Mouse (Mus musculus): ENCODE measurements around the gene Rad1. TPM values are rescaled to one million over a fixed set of nuclear protein-coding genes. Genes with fewer than 3 reads are reported as not detected.
"Not testable (repeated sequence)": the region's sequence is repeated elsewhere in the genome, so short reads cannot be mapped to it uniquely, and the experiment has no call there.

Gene Rad1
- polyA plus RNA-seq, 1 experiment, result 10.4 TPM

DNA sequence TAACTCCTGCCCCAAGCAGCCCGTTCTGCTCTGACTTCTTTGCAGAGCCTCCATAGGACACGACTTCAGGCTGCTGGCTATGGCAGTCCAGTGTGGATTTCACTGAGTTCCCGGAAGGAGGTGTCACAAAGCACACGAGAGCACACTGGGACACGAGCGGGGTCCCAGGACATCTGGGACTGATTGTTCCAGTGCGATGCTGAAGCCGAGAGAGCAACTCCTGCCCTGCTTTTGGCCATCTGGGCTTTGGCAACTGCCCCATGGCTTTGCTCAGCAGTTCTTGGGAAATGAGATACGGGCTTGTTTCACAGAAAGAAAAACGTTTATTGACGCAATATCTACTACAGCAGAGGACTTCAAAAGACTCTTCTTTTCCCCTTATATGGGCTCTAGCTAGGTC, 20.3 kb downstream of the Rad1 start:
- Histone ChIP-seq H3K4me1 (ENCODE audit: control insufficient read depth, insufficient read depth, low read length) (no peaks in the 10 kb centered on the region), H3K27ac (ENCODE audit: insufficient read depth, low read depth, low read length) (no peak overlapping the region), H3K27me3 (replicated peaks; ENCODE audit: control insufficient read depth, insufficient read depth, low read length) (no peaks in the 10 kb centered on the region), H3K4me3 (ENCODE audit: insufficient read depth, low read depth, low read length) (no peak overlapping the region), H3K36me3 (ENCODE audit: control insufficient read depth, insufficient read depth, low read length) (no peaks in the 10 kb centered on the region)
- DNase-seq, result peak; percentile 53
- 29% methylated on average over 11 of the region's 11 CpGs for WGBS
- TF ChIP-seq CTCF (conservative IDR thresholded peaks at IDR 0.05; ENCODE audit: insufficient read depth, insufficient read length, low read depth, low read length) (no peak), POLR2A (IDR thresholded peaks at IDR 0.05; ENCODE audit: low read depth, low read length) (no peak)

GRCm38 (mm10) chr15:10515166-10515565, 29.3 kb downstream of the Rad1 start:
- no peak overlapping the region for H3K4me3 ChIP-seq (ENCODE audit: insufficient read depth, low read depth, low read length)
- no peak overlapping the region for H3K27ac ChIP-seq (ENCODE audit: insufficient read depth, low read depth, low read length)
- 86% methylated on average over 7 of the region's 7 CpGs for WGBS

DNA sequence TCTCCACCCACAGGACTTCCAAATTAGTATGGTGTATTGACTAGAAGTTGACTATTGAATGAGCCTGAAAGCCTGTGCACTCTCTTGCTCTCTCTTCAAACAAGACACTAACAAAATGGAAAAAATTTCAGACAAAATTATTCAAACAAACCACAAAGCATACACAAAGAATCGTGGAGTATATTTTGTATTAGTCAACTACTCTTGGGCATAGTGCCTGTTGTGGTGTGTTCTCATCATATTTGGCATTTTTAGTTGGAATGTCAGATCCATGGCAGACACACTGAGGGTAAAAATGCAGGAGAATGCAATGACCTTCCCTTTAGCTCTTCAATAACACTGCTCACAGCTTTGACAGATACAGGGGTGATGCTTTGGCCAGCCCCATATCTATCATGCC, 40.1 kb downstream of the Rad1 start:
- no peak for TF ChIP-seq POLR2A (IDR thresholded peaks at IDR 0.05; ENCODE audit: low read depth, low read length)
- no peak for TF ChIP-seq CTCF (conservative IDR thresholded peaks at IDR 0.05; ENCODE audit: insufficient read depth, insufficient read length, low read depth, low read length)
- 90% methylated on average over 1 of the region's 1 CpGs for WGBS
- no peaks in the 10 kb centered on the region for H3K27me3 ChIP-seq (replicated peaks; ENCODE audit: control insufficient read depth, insufficient read depth, low read length)

More at GRCm38 (mm10) chr15:10515166-10515565, 29.3 kb downstream of the Rad1 start:
- H3K4me1 ChIP-seq (ENCODE audit: control insufficient read depth, insufficient read depth, low read length), result no peaks in the 10 kb centered on the region
- no peak for DNase-seq
- TF ChIP-seq CTCF (conservative IDR thresholded peaks at IDR 0.05; ENCODE audit: insufficient read depth, insufficient read length, low read depth, low read length) (no peak), POLR2A (IDR thresholded peaks at IDR 0.05; ENCODE audit: low read depth, low read length) (no peak)
- H3K36me3 ChIP-seq (ENCODE audit: control insufficient read depth, insufficient read depth, low read length), result no peaks in the 10 kb centered on the region
- no peaks in the 10 kb centered on the region for H3K27me3 ChIP-seq (replicated peaks; ENCODE audit: control insufficient read depth, insufficient read depth, low read length)

GRCm38 (mm10) chr15:10531352-10531751, 45.5 kb downstream of the Rad1 start:
- no peak for DNase-seq
- H3K36me3 ChIP-seq (ENCODE audit: control insufficient read depth, insufficient read depth, low read length), result no peaks in the 10 kb centered on the region
- no peaks in the 10 kb centered on the region for H3K4me1 ChIP-seq (ENCODE audit: control insufficient read depth, insufficient read depth, low read length)
- H3K27ac ChIP-seq (ENCODE audit: insufficient read depth, low read depth, low read length), result no peak overlapping the region
- 89% methylated on average over 4 of the region's 4 CpGs for WGBS
- H3K27me3 ChIP-seq (replicated peaks; ENCODE audit: control insufficient read depth, insufficient read depth, low read length), result no peaks in the 10 kb centered on the region
- TF ChIP-seq CTCF (conservative IDR thresholded peaks at IDR 0.05; ENCODE audit: insufficient read depth, insufficient read length, low read depth, low read length) (no peak), POLR2A (IDR thresholded peaks at IDR 0.05; ENCODE audit: low read depth, low read length) (no peak)
- H3K4me3 ChIP-seq (ENCODE audit: insufficient read depth, low read depth, low read length), result no peak overlapping the region

More for the DNA sequence above, 40.1 kb downstream of the Rad1 start:
- Histone ChIP-seq H3K4me3 (ENCODE audit: insufficient read depth, low read depth, low read length) (no peak overlapping the region), H3K36me3 (ENCODE audit: control insufficient read depth, insufficient read depth, low read length) (no peaks in the 10 kb centered on the region), H3K4me1 (ENCODE audit: control insufficient read depth, insufficient read depth, low read length) (no peaks in the 10 kb centered on the region), H3K27ac (ENCODE audit: insufficient read depth, low read depth, low read length) (no peak overlapping the region)
- DNase-seq, result no peak

DNA sequence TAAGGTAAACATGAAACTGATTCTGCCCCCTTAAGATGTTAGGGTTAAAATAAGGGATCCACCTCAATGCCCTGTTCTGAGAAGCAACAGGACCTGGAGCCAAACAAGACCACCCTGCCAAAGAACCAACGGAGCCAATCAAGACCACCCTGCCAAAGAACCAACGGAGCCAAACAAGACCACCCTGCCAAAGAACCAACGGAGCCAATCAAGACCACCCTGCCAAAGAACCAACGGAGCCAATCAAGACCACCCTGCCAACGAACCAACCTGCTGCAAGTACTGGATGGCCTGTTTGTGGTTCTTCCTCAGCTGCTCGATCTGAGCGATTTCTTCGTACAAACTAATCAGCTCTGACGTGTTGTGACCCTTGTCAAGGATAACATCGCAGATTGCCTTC, 47.5 kb downstream of the Rad1 start:
- not testable (repeated sequence) for H3K4me3 ChIP-seq (ENCODE audit: insufficient read depth, low read depth, low read length); DNase-seq; H3K4me1 ChIP-seq (ENCODE audit: control insufficient read depth, insufficient read depth, low read length); H3K36me3 ChIP-seq (ENCODE audit: control insufficient read depth, insufficient read depth, low read length); H3K27ac ChIP-seq (ENCODE audit: insufficient read depth, low read depth, low read length); H3K27me3 ChIP-seq (replicated peaks; ENCODE audit: control insufficient read depth, insufficient read depth, low read length)
- WGBS, result 82% methylated on average over 10 of the region's 10 CpGs

DNA sequence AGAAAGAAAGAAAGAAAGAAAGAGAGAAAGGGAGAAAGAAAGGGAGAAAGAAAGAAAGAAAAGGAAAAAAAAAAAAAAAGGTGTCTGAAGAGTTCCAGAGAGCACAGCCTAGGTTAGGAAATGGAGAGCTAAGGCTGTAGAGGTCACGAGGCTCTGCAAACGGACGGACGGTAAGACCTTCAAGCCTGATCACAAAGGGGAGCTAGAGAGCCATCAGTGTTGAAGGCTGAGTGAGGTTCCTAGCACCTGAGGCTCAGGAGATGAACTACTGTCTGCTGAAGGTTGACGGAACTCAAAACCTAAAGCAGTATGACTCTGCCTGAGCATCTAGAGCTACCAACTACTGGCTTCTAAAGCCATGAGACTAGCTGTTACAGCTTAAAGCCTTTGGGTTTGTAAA, 48.8 kb downstream of the Rad1 start:
- no peaks in the 10 kb centered on the region for H3K27me3 ChIP-seq (replicated peaks; ENCODE audit: control insufficient read depth, insufficient read depth, low read length)
- H3K27ac ChIP-seq (ENCODE audit: insufficient read depth, low read depth, low read length), result no peak overlapping the region
- TF ChIP-seq CTCF (conservative IDR thresholded peaks at IDR 0.05; ENCODE audit: insufficient read depth, insufficient read length, low read depth, low read length), result peak; percentile 32; the same call in 1 of the 2 replicates
- no peak for TF ChIP-seq POLR2A (IDR thresholded peaks at IDR 0.05; ENCODE audit: low read depth, low read length)
- peak; percentile 5 for DNase-seq
- 91% methylated on average over 5 of the region's 5 CpGs for WGBS
- H3K4me3 ChIP-seq (ENCODE audit: insufficient read depth, low read depth, low read length), result no peak overlapping the region
- H3K4me1 ChIP-seq (ENCODE audit: control insufficient read depth, insufficient read depth, low read length), result no peaks in the 10 kb centered on the region
- no peaks in the 10 kb centered on the region for H3K36me3 ChIP-seq (ENCODE audit: control insufficient read depth, insufficient read depth, low read length)

GRCm38 (mm10) chr15:10535969-10536368, 50.2 kb downstream of the Rad1 start:
- WGBS, result 87% methylated on average over 7 of the region's 7 CpGs
- Histone ChIP-seq H3K36me3 (ENCODE audit: control insufficient read depth, insufficient read depth, low read length) (no peaks in the 10 kb centered on the region), H3K27ac (ENCODE audit: insufficient read depth, low read depth, low read length) (no peak overlapping the region), H3K4me1 (ENCODE audit: control insufficient read depth, insufficient read depth, low read length) (no peaks in the 10 kb centered on the region), H3K4me3 (ENCODE audit: insufficient read depth, low read depth, low read length) (no peak overlapping the region), H3K27me3 (replicated peaks; ENCODE audit: control insufficient read depth, insufficient read depth, low read length) (no peaks in the 10 kb centered on the region)
- DNase-seq, result no peak
- TF ChIP-seq CTCF (conservative IDR thresholded peaks at IDR 0.05; ENCODE audit: insufficient read depth, insufficient read length, low read depth, low read length) (no peak), POLR2A (IDR thresholded peaks at IDR 0.05; ENCODE audit: low read depth, low read length) (no peak)

Measured in kidney, adult 2 months (tissue).